Mouse (Mus musculus) C2C12 (cell line): Measurements from ENCODE around the gene Copa.

Experiments
- CTCF ChIP-seq: IDR thresholded peaks from one replicate; pipeline ENCODE4 v1.5.1; 2011; ENCODE audit not compliant: control insufficient read depth, insufficient read depth, insufficient read length
- USF1 ChIP-seq: IDR thresholded peaks from one replicate; pipeline ENCODE4 v1.6.1; 2011; ENCODE audit warnings: low read depth, mild to moderate bottlenecking, control low read depth, moderate library complexity

DNA sequence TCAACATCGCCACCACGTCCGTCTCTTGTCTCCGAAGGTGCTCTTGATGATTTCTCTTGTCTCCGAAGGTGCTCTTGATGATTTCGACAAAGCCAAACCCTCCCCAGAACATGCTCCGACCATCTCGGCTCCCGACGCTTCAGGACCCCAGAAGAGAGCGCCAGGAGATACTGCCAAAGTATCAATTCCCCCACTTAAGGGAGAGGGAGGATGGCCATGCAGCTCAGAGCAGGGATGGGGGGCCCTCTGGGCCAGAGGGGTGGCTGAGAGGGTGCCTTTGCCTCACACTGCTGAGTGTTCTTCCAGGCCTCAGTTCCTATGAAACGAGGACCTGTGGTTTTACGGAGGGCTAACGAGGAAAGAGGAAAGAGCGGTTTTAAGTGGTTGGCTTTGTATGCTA lies 46.2 kb downstream of the Copa start:
- no peak for TF ChIP-seq CTCF
- no peak for TF ChIP-seq USF1
